Mouse (Mus musculus) heart, postnatal 0 days (tissue): ENCODE measurements at regions not wholly inside any gene's neighbourhood (a gene's known extent, or its start where the extent isn't known, plus 50 kb on each side); places are given as distances from the start of the nearest gene placed in this dataset.

ENCODE experiments used
- ATAC-seq: fragments of 200-750 bp; cut with Nextera tagmentation; 2 replicates; pipeline ENCODE4 v1.8.0; 2017; ENCODE audit warnings: low read depth, moderate number of reproducible peaks, moderate library complexity; ENCODE audit not compliant: insufficient read depth
- DNase-seq: peaks from one replicate; pipeline ENCODE4 v3.0.0-alpha.2; 2016; ENCODE audit warnings: low spot score
- H3K27ac ChIP-seq: fragments of 300-500 bp; sonication (generic); 2 replicates; pipeline ENCODE4 v1.5.1; 2014; ENCODE audit warnings: low read depth, mild to moderate bottlenecking
- H3K27me3 ChIP-seq: fragments of 300-500 bp; sonication (generic); 2 replicates; pipeline ENCODE4 v1.6.1; 2014; ENCODE audit warnings: low read length, mixed read lengths; ENCODE audit not compliant: control insufficient read depth, insufficient read depth
- H3K36me3 ChIP-seq: fragments of 300-500 bp; sonication (generic); replicated peaks from 2 replicates; pipeline ENCODE4 v1.6.1; 2014; ENCODE audit warnings: low read length, mixed read lengths; ENCODE audit not compliant: control insufficient read depth, insufficient read depth
- H3K4me1 ChIP-seq: fragments of 300-500 bp; sonication (generic); 2 replicates; pipeline ENCODE4 v1.6.1; 2014; ENCODE audit warnings: antibody characterized with exemption; ENCODE audit not compliant: control insufficient read depth, insufficient read depth
- H3K4me2 ChIP-seq: fragments of 300-500 bp; sonication (generic); 2 replicates; pipeline ENCODE4 v1.6.1; 2014; ENCODE audit warnings: low read depth, mild to moderate bottlenecking, low read length, moderate library complexity
- H3K4me3 ChIP-seq: fragments of 300-500 bp; sonication (generic); 2 replicates; pipeline ENCODE4 v1.5.1; 2014; ENCODE audit warnings: low read depth, low read length
- H3K9ac ChIP-seq: fragments of 300-500 bp; sonication (generic); replicated peaks from 2 replicates; pipeline ENCODE4 v1.6.1; 2014; ENCODE audit warnings: low read depth, low read length, mixed read lengths
- H3K9me3 ChIP-seq: fragments of 300-500 bp; sonication (generic); replicated peaks from 2 replicates; pipeline ENCODE4 v1.6.1; 2016; ENCODE audit warnings: low read length; ENCODE audit not compliant: control insufficient read depth
- CTCF ChIP-seq: IDR thresholded peaks from 2 replicates; pipeline ENCODE4 v1.5.1; 2016; ENCODE audit warnings: antibody characterized with exemption, control low read depth, low read depth
- EP300 ChIP-seq: IDR thresholded peaks from 2 replicates; pipeline ENCODE4 v1.6.1; 2016; ENCODE audit warnings: antibody characterized with exemption, low read depth
- WGBS: fragments of 180-500 bp; shearing (Covaris S2); extraction: QIAGEN DNeasy Blood & Tissue Kit; methylation state at CpG from one replicate; pipeline ENCODE4 v1.1.7; 2014; 5-methylcytosine and 5-hydroxymethylcytosine counted together

DNA sequence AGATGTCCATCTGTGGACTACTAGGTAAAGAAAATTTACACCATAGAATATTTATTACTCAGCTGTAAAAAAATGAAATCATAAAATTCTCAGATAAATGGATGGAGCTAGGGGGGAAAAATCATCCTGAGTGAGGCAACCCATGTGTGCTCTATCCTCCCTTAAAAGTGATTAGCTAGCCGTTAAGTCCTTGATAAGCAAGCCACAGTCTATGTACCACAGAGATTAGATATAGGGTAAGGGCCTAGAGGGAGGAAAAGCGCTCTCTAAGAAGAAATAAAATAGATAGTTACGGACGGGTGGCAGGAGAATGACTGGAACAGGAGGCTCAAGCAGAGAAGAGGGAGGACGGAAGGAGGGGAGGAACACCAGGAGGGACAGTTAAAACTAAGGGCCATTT lies 122.1 kb downstream of the Dhrs2 start:
- TF ChIP-seq EP300 = no peak
- TF ChIP-seq CTCF = no peak
- DNase-seq = no peak

DNA sequence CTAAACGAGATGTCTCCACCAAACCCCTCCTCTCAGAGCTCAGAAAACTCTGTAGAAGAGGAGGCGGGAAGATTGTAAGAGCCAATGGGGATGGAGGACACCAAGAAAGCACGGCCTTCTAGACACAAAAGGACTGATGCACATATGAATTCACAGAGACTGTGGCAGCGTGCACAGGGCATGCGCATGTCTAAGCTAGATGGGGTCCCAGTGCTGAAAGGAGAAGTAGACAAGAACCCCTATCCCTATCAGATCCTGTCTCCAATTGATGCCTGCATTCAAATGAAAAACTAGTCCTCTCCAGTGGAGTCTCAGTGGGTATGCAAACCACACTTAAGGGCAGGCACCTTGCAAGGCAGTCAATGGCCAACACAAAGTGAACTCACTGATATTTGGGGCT lies 123.3 kb downstream of the Dhrs2 start:
- Histone ChIP-seq H3K9me3 (no peaks in the 10 kb centered on the region), H3K9ac (no peak overlapping the region), H3K4me2 (no peak overlapping the region), H3K36me3 (no peaks in the 10 kb centered on the region), H3K27ac (no peak overlapping the region), H3K4me3 (no peak overlapping the region), H3K4me1 (no peaks in the 10 kb centered on the region), H3K27me3 (no peaks in the 10 kb centered on the region)
- no peak for ATAC-seq
- no peak for TF ChIP-seq EP300
- no peak for TF ChIP-seq CTCF
- whole genome bisulfite sequencing = 87% methylated on average over 5 of the region's 5 CpGs
- no peak for DNase-seq

More for the DNA sequence above, 122.1 kb downstream of the Dhrs2 start:
- WGBS = 52% methylated on average over 5 of the region's 5 CpGs
- no peak for ATAC-seq
- H3K36me3 ChIP-seq = no peaks in the 10 kb centered on the region
- H3K4me2 ChIP-seq = no peak overlapping the region
- H3K27ac ChIP-seq = no peak overlapping the region
- H3K9ac ChIP-seq = no peak overlapping the region
- no peaks in the 10 kb centered on the region for H3K27me3 ChIP-seq
- no peaks in the 10 kb centered on the region for H3K9me3 ChIP-seq
- H3K4me1 ChIP-seq = 0 out of 2 replicates have a peak, but pooled peaks cover 4% of the 10 kb centered on the region
- H3K4me3 ChIP-seq = no peak overlapping the region

DNA sequence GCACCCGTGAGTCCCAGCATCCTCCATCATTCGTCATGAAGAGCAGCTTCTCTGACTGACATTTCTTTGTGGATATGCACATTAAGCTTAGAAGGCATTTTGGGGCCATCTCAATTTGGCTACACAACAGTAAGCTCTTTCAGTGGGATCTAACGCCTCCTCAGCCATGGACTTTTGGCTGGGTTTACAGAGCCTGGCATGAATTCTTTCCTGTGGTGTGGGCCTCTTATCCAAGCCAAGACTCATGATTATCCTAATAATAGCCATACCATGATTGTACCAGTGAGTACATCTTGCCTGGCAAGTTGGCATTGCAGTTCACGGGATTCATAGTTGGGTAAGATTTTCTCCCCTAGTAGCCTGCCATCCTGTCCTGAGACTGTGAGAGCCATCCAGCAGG lies 126.3 kb downstream of the Dhrs2 start:
- Histone ChIP-seq H3K9ac (no peak overlapping the region), H3K36me3 (no peaks in the 10 kb centered on the region), H3K4me2 (no peak overlapping the region), H3K4me3 (no peak overlapping the region), H3K4me1 (no peaks in the 10 kb centered on the region), H3K9me3 (no peaks in the 10 kb centered on the region), H3K27me3 (no peaks in the 10 kb centered on the region), H3K27ac (no peak overlapping the region)
- no peak for TF ChIP-seq EP300
- TF ChIP-seq CTCF = no peak
- ATAC-seq = no peak
- no peak for DNase-seq
- WGBS = 53% methylated on average over 4 of the region's 4 CpGs

DNA sequence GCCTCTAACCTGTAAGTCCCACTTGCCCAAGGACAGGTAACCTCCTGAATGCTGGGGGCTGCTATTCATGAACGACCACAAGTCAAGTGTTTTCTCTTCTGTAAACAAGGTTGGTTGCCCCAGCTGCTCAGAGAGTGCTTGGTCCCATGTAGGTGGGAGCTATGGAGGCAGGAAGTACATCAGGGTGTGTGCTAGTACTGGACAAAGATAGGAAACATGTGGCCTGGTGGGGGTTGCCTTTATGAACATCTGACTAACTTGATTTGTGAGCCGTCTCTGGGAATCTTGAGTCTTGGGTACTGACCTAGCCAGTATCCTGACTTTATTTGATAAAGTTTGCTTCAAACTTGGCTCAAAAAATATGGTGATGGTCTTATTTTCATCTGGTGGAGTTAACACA lies 121.3 kb upstream of the Dhrs4 start:
- Histone ChIP-seq H3K4me1 (no peaks in the 10 kb centered on the region), H3K27ac (peak overlapping the region; percentile 30), H3K9ac (no peak overlapping the region), H3K36me3 (no peaks in the 10 kb centered on the region), H3K27me3 (no peaks in the 10 kb centered on the region), H3K9me3 (no peaks in the 10 kb centered on the region), H3K4me2 (no peak overlapping the region), H3K4me3 (no peak overlapping the region)
- no peak for DNase-seq
- ATAC-seq = peak; percentile 57
- TF ChIP-seq EP300 (0 out of 2 replicates have a peak, but pooled peaks have one; percentile 48), CTCF (no peak)
- 57% methylated on average over 2 of the region's 2 CpGs for WGBS

DNA sequence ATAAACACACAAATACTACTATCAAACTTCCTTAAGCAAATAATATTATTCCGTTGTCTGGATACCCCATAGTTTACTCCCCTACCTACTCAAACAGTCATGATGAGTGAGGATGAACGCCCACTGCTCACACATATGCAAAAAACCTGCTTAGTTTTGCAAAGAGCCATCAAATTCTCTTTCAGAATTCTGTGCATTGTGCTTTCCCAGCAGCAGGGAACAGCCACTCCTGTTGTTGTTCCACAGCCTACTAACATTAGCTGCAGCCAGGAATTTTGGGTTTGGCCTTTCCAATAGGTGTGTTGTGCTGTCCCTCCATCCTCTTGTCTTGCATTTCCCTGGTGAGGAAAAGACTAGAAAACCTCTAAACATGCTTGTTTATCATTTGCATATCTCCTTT lies 120.1 kb upstream of the Dhrs4 start:
- Histone ChIP-seq H3K9ac (no peak overlapping the region), H3K36me3 (no peaks in the 10 kb centered on the region), H3K27ac (no peak overlapping the region), H3K4me3 (no peak overlapping the region), H3K4me1 (no peaks in the 10 kb centered on the region), H3K9me3 (no peaks in the 10 kb centered on the region), H3K27me3 (no peaks in the 10 kb centered on the region), H3K4me2 (no peak overlapping the region)
- ATAC-seq (no peak), DNase-seq (no peak)
- TF ChIP-seq EP300 (no peak), CTCF (no peak)
- 82% methylated on average over 2 of the region's 2 CpGs for WGBS

DNA sequence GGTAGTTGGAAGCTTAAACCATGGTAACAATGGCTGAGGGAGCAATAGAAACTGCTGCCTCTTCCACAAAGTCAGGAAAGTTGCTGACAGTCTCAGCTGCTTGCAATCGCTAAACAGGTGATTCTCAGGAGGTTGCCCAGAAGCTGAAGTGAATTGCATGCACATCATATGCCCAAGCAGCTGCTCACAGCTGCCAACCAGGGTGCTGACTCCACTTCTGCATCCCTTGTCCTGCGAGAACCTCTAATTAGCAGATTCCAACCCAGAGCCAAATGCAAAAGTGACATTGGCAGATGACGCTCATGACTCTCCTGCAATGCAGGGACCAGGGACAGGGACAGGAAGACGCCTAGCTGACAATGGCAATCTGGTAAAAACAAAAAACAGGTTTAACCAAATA lies 116.2 kb upstream of the Dhrs4 start:
- Histone ChIP-seq H3K4me3 (no peak overlapping the region), H3K27me3 (no peaks in the 10 kb centered on the region), H3K27ac (no peak overlapping the region), H3K36me3 (no peaks in the 10 kb centered on the region), H3K9ac (no peak overlapping the region), H3K4me1 (no peaks in the 10 kb centered on the region), H3K4me2 (no peak overlapping the region), H3K9me3 (no peaks in the 10 kb centered on the region)
- 66% methylated on average over 4 of the region's 4 CpGs for WGBS
- no peak for ATAC-seq
- DNase-seq = no peak
- TF ChIP-seq CTCF = no peak
- no peak for TF ChIP-seq EP300
